Mouse (Mus musculus): ENCODE measurements around the gene Rbm20. TPM values are rescaled to one million over a fixed set of nuclear protein-coding genes. Genes with fewer than 3 reads are reported as not detected.

The Rbm20 gene
- polyA plus RNA-seq, 1 experiment = not detected

DNA sequence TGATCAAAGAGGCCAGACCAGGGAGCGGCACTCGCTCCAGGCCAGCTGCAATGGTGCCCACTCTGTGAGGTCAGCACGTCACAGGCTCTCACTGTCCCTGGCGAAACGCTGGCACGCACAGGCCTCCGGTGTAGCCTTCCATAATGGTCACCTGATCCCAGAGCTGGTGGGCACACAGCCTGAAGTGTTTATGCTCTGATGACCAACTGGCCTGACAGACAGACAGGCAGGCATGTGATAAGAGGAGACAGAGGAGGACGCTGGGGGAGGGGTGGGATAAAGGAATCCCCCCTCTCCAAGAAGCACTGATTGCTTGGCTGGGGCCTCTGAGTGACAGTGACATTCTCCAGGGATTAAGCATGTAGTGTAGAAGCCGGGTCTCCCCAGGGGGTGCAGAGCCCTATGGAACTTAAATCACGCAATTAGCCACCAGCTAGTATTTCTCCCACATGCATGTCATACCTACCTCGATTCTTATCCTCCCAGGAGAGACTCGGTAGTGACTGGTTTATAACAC lies 6.4 kb upstream of the Rbm20 start:
- H3K4me1 ChIP-seq (ENCODE audit: control insufficient read depth, insufficient read depth, low read length) = no peaks in the 10 kb centered on the region
- H3K27ac ChIP-seq (ENCODE audit: insufficient read depth, low read depth, low read length) = no peak overlapping the region
- TF ChIP-seq CTCF (IDR thresholded peaks at IDR 0.05; ENCODE audit: low read depth, low read length) (no peak), POLR2A (IDR thresholded peaks at IDR 0.05; ENCODE audit: borderline replicate concordance, low read depth, low read length) (no peak)
- no peak overlapping the region for H3K4me3 ChIP-seq (ENCODE audit: insufficient read depth, low read length)

DNA sequence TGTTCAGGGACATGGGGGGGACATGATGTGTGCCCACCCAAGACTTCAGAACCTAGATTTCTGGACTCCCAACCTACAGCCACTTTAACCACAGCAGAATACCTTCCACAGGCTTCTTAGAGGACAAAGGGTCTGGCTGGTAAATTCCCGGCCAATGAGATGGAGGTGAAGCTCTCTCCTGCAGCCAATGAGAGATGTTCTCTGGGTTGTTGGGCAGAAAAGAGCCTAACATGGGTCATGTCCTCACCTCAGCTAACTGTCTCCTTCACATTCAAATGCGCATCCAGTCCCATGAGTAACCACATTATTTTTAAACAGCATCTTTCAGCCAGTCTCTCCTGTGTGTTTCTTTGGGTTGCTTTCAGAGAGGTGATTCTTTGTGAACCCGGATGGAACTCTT lies 5.7 kb upstream of the Rbm20 start:
- TF ChIP-seq POLR2A (IDR thresholded peaks at IDR 0.05; ENCODE audit: borderline replicate concordance, low read depth, low read length) (no peak), CTCF (IDR thresholded peaks at IDR 0.05; ENCODE audit: low read depth, low read length) (no peak)
- H3K27ac ChIP-seq (ENCODE audit: insufficient read depth, low read depth, low read length) = no peak overlapping the region
- H3K4me3 ChIP-seq (ENCODE audit: insufficient read depth, low read length) = no peak overlapping the region
- H3K4me1 ChIP-seq (ENCODE audit: control insufficient read depth, insufficient read depth, low read length) = no peaks in the 10 kb centered on the region

DNA sequence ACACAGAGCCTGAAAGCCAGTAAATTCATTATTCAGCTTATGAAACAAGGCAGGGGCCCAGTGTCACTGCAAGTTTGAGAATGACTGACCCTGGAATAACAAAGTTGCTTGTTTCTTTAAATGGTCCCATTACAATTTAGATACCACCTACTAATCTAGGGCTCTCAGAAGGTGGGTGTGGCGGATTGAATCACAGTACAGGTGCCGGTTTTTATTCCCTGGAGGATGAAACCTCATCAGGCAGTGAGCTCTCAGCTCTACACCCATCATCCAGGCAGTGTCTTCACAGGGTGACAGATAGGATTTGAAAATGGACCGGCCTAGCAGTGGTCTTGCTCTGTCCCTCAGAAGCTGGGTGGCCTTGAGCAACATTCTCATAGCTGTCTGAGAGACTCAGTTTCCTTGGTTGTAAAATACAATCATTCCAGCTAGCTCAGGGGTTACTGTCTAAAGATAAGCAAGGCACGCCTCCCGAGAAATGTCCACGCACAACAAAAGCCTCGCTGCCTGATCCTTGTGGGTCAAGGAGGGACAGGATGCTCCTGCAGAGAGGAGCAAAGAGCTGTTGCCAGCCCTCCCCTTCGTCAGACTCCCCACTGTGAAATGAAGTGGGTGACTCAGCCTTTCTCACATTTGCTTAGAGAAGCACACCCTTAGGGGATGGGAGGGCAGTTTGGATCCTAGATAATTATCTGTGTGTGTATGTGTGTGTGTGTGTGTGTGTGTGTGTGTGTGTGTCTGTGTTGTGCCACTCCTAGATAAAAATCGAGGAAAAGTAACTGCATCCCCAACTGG lies 2.8 kb upstream of the Rbm20 start:
- TF ChIP-seq CTCF (IDR thresholded peaks at IDR 0.05; ENCODE audit: low read depth, low read length) = no peak
- no peak for TF ChIP-seq POLR2A (IDR thresholded peaks at IDR 0.05; ENCODE audit: borderline replicate concordance, low read depth, low read length)
- Histone ChIP-seq H3K27ac (ENCODE audit: insufficient read depth, low read depth, low read length) (no peak overlapping the region), H3K4me3 (ENCODE audit: insufficient read depth, low read length) (no peak overlapping the region), H3K4me1 (ENCODE audit: control insufficient read depth, insufficient read depth, low read length) (no peaks in the 10 kb centered on the region)

DNA sequence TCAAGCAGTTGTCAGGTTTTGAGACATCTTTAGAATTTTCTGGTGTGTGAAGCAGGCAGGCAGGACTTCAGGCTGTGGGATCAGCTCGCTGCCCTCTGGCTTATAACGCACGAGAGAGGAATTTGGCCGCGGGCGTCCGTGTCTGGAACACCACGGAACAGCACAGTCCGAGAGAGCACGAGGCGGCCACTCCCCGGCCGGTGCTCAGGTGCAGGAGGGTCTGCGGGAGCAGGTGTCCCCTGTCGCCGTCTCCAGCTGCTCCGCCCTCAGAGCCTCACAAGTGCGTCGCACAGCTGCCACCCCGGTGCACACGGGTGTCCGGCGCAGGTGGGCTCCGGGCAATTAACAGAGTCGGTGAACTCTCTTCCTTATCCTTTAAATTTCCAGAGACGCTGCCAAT lies 878 bp upstream of the Rbm20 start:
- TF ChIP-seq CTCF (IDR thresholded peaks at IDR 0.05; ENCODE audit: low read depth, low read length) (no peak), POLR2A (IDR thresholded peaks at IDR 0.05; ENCODE audit: borderline replicate concordance, low read depth, low read length) (no peak)
- Histone ChIP-seq H3K4me1 (ENCODE audit: control insufficient read depth, insufficient read depth, low read length) (no peaks in the 10 kb centered on the region), H3K27ac (ENCODE audit: insufficient read depth, low read depth, low read length) (no peak overlapping the region), H3K4me3 (ENCODE audit: insufficient read depth, low read length) (peak overlapping the region; percentile 45; the same call in 1 of the 2 replicates)

DNA sequence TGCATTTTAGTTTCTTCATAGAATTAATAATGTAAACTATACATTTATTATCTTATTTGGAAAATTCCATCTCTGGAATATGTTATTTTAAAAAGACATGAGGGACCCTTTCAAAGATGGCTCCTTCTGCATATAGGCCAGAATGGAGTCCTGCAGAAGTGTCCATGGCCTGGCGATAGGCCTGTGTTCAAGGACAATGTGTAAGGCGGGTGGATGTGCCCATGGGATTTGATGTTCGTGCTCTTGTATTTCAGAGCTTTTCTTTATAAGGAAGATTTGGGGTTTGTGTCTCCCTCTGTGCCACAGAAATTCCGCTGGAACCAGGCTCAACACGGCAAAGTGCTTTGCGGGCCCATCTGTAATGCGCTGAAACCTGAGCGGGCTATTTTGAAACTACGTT lies 2.1 kb downstream of the Rbm20 start:
- no peaks in the 10 kb centered on the region for H3K4me1 ChIP-seq (ENCODE audit: control insufficient read depth, insufficient read depth, low read length)
- no peak overlapping the region for H3K4me3 ChIP-seq (ENCODE audit: insufficient read depth, low read length)
- H3K27ac ChIP-seq (ENCODE audit: insufficient read depth, low read depth, low read length) = no peak overlapping the region
- no peak for TF ChIP-seq CTCF (IDR thresholded peaks at IDR 0.05; ENCODE audit: low read depth, low read length)
- TF ChIP-seq POLR2A (IDR thresholded peaks at IDR 0.05; ENCODE audit: borderline replicate concordance, low read depth, low read length) = no peak

DNA sequence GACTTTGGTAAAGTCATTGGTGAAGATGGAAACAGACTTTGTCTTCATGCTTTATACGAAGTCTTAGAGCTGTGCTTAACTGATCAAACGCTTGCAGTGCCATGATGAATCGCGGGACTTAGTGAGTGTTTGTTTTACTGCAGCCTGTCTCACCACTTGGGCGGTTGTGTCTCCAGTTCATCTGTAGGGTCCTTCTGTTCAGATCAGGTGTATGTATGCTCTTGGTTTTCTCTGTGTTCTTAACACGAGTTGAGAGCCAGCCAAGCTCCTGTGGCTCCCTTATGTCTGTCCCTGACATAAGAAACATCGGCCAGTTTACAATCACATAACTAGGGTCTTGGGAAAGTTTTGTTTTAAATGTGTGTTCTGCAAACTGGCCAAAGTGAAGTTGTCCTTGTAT lies 2.9 kb downstream of the Rbm20 start:
- TF ChIP-seq CTCF (IDR thresholded peaks at IDR 0.05; ENCODE audit: low read depth, low read length) (no peak), POLR2A (IDR thresholded peaks at IDR 0.05; ENCODE audit: borderline replicate concordance, low read depth, low read length) (no peak)
- H3K4me1 ChIP-seq (ENCODE audit: control insufficient read depth, insufficient read depth, low read length) = no peaks in the 10 kb centered on the region
- no peak overlapping the region for H3K4me3 ChIP-seq (ENCODE audit: insufficient read depth, low read length)
- no peak overlapping the region for H3K27ac ChIP-seq (ENCODE audit: insufficient read depth, low read depth, low read length)

DNA sequence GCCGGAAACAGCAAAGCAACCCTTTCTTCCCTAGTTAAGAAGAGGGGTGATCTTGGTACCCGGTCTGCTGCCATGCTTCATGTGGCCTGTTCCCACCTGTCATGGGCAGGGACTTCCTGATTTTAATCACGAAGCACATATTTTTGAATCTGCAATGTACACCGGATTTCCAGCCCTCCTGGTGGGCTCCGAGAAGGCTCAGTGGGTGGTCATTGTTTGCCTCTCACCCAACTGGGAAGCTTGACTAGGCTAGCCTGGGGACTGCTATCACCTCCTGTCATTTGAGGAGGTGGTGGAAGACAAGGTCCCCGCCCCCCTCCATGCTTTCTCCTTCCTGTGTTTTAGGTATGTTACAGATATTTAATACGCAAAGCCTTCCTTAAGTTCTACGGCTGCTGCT lies 5.3 kb downstream of the Rbm20 start:
- no peak overlapping the region for H3K27ac ChIP-seq (ENCODE audit: insufficient read depth, low read depth, low read length)
- no peak for TF ChIP-seq CTCF (IDR thresholded peaks at IDR 0.05; ENCODE audit: low read depth, low read length)
- no peak for TF ChIP-seq POLR2A (IDR thresholded peaks at IDR 0.05; ENCODE audit: borderline replicate concordance, low read depth, low read length)
- H3K4me1 ChIP-seq (ENCODE audit: control insufficient read depth, insufficient read depth, low read length) = no peaks in the 10 kb centered on the region
- H3K4me3 ChIP-seq (ENCODE audit: insufficient read depth, low read length) = no peak overlapping the region

DNA sequence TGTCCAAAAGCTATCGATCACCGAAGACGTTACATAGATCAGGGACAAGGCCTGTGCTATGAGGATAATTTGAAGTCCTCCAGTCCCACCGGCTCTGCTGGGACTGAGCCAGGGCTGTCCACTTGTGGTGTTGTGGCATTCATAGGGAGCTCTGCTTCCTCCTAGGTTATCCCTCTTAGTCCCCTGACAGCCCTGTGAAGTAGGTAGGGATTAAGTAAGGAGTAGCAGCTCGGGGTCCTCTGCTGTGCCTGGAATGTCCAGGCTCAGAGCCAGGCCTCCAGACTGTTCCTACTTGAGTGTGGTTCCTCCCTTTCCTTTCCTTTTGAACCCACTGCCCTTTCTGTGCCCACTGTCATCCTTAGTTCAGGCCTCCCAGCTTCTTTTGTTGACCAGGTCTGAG lies 10.5 kb downstream of the Rbm20 start:
- Histone ChIP-seq H3K27ac (ENCODE audit: insufficient read depth, low read depth, low read length) (no peak overlapping the region), H3K4me1 (ENCODE audit: control insufficient read depth, insufficient read depth, low read length) (no peaks in the 10 kb centered on the region)
- TF ChIP-seq POLR2A (IDR thresholded peaks at IDR 0.05; ENCODE audit: borderline replicate concordance, low read depth, low read length) (no peak), CTCF (IDR thresholded peaks at IDR 0.05; ENCODE audit: low read depth, low read length) (no peak)

DNA sequence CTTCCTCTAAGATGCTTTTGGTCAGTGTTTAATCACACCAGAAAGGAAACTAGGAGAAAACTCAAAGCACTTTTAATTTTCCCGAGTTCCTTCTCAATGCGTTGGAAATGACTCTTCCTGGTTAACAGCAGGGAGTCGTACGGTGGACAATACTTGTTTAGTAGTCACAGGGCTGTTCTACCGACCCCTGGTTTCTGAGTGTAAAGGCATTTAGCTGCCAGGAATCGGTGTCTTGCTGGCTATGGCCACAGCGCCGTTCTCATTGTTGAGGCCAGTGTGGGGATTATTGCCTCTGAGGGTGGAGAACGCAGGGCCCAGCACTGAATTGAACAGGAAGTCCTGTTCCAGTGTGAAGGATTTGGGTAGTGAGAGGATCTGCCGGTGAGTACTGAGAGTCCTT lies 13.7 kb downstream of the Rbm20 start:
- H3K27ac ChIP-seq (ENCODE audit: insufficient read depth, low read depth, low read length) = no peak overlapping the region
- H3K4me3 ChIP-seq (ENCODE audit: insufficient read depth, low read length) = no peak overlapping the region
- TF ChIP-seq POLR2A (IDR thresholded peaks at IDR 0.05; ENCODE audit: borderline replicate concordance, low read depth, low read length) (no peak), CTCF (IDR thresholded peaks at IDR 0.05; ENCODE audit: low read depth, low read length) (no peak)
- no peaks in the 10 kb centered on the region for H3K4me1 ChIP-seq (ENCODE audit: control insufficient read depth, insufficient read depth, low read length)

More for the DNA sequence above, 10.5 kb downstream of the Rbm20 start:
- H3K4me3 ChIP-seq (ENCODE audit: insufficient read depth, low read length) = no peak overlapping the region

DNA sequence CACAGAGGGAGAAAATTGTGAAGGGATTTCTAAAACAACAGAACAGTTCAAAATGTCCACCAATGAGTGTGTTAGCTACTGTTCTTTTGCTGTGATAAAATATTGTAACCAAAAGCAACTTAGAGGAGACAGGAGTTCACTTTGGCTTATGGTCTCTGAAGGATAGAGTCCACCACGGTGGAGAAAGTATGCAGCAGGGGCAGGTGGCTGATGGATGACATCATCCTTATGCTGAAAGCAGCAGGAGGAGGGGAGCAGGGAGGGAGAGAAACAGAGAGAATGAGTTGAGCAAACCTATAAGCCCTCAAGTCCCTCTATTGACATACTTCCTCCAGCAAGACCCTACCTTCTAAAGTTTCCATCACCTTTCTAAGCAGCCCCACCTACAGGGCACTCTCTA lies 16.9 kb downstream of the Rbm20 start:
- Histone ChIP-seq H3K27ac (ENCODE audit: insufficient read depth, low read depth, low read length) (no peak overlapping the region), H3K4me1 (ENCODE audit: control insufficient read depth, insufficient read depth, low read length) (no peaks in the 10 kb centered on the region), H3K4me3 (ENCODE audit: insufficient read depth, low read length) (no peak overlapping the region)
- TF ChIP-seq POLR2A (IDR thresholded peaks at IDR 0.05; ENCODE audit: borderline replicate concordance, low read depth, low read length) (no peak), CTCF (IDR thresholded peaks at IDR 0.05; ENCODE audit: low read depth, low read length) (no peak)

Measured in bone marrow macrophage, adult 2 months (primary cell).